Mouse (Mus musculus) forebrain, embryonic 12.5 days (tissue): ENCODE data around the gene Ppp1r3g. TPM values are rescaled to one million over a fixed set of nuclear protein-coding genes. Genes with fewer than 3 reads are reported as not detected.
"Not testable (repeated sequence)": the region's sequence is repeated elsewhere in the genome, so short reads cannot be mapped to it uniquely, and the experiment has no call there.

ENCODE experiments used
- ATAC-seq: fragments of 200-750 bp; cut with Nextera tagmentation; 2 replicates; pipeline ENCODE4 v1.8.0; 2017; ENCODE audit warnings: moderate TSS enrichment; ENCODE audit not compliant: low FRiP score
- H3K27ac ChIP-seq: fragments of 300-500 bp; sonication (generic); 2 replicates; pipeline ENCODE4 v1.5.1; 2016; ENCODE audit warnings: mild to moderate bottlenecking
- H3K27me3 ChIP-seq: fragments of 300-500 bp; sonication (generic); 2 replicates; pipeline ENCODE4 v1.6.1; 2016; ENCODE audit warnings: mild to moderate bottlenecking
- H3K36me3 ChIP-seq: fragments of 300-500 bp; sonication (generic); replicated peaks from 2 replicates; pipeline ENCODE4 v1.6.1; 2016; ENCODE audit warnings: mild to moderate bottlenecking
- H3K4me1 ChIP-seq: fragments of 300-500 bp; sonication (generic); 2 replicates; pipeline ENCODE4 v1.6.1; 2016
- H3K4me2 ChIP-seq: fragments of 300-500 bp; sonication (generic); 2 replicates; pipeline ENCODE4 v1.6.1; 2016; ENCODE audit warnings: mild to moderate bottlenecking, moderate library complexity
- H3K4me3 ChIP-seq: fragments of 300-500 bp; sonication (generic); replicated peaks from 2 replicates; pipeline ENCODE4 v1.5.1; 2016; ENCODE audit warnings: mild to moderate bottlenecking
- H3K9ac ChIP-seq: fragments of 300-500 bp; sonication (generic); 2 replicates; pipeline ENCODE4 v1.6.1; 2016; ENCODE audit warnings: mild to moderate bottlenecking
- H3K9me3 ChIP-seq: fragments of 300-500 bp; sonication (generic); 2 replicates; pipeline ENCODE4 v1.6.1; 2016
- WGBS: fragments of 180-500 bp; shearing (Covaris S2); methylation state at CpG from one replicate; pipeline ENCODE4 v1.1.7; 2016; 5-methylcytosine and 5-hydroxymethylcytosine counted together
- polyA plus RNA-seq: library from polyadenylated mRNA; unstranded; fragments of >200 nt; fragmentation: Nextera tagmentation; extraction: Ambion mirVana; gene quantifications from 2 replicates; pipeline ENCODE4 v1.2.1, GENCODE M21; 2016

Gene Ppp1r3g
- polyA plus RNA-seq, 1 experiment from 2014 or later, result 2.3 TPM

DNA sequence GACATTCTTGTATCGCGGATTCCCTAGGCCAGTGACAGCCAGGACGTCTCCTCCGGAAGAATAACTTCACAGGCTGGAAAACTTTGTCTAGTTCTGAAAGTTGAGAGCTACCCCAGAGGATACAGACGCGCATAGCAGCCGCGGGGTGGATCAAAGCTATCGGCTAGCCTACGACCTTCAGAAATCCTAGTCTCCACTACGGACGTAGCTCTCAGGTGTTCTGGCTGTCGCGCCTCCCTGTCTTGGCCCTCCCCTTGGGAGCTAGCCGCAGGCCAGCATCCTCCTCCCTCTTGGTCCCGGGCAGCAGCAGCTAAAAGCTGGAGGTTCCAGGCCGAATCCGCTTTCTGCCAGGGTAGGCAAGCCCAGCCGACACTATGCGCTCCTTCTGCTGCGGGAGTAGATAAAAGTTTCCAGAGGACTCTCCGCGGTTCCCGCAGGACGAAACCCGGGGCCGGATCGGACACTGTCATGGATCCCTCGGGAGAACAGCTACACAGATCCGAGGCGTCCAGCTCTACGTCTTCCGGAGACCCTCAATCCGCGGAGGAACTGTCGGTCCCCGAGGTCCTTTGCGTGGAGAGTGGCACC, 9.6 kb downstream of the Ppp1r3g start:
- H3K9ac ChIP-seq, result peak overlapping the region; percentile 67
- H3K4me1 ChIP-seq, result peaks cover 16% of the 10 kb centered on the region
- peak overlapping the region; percentile 63 for H3K4me3 ChIP-seq
- ATAC-seq, result peak; percentile 37
- no peaks in the 10 kb centered on the region for H3K9me3 ChIP-seq
- no peaks in the 10 kb centered on the region for H3K36me3 ChIP-seq
- WGBS, result under 1% methylated on average over 38 of the region's 38 CpGs
- no peak overlapping the region for H3K27ac ChIP-seq
- peaks cover 34% of the 10 kb centered on the region for H3K27me3 ChIP-seq
- peak overlapping the region; percentile 100 for H3K4me2 ChIP-seq

GRCm38 (mm10) chr13:35968719-35969430, 10.2 kb downstream of the Ppp1r3g start:
- Histone ChIP-seq H3K27me3 (peaks cover 34% of the 10 kb centered on the region), H3K9ac (peak overlapping the region; percentile 67), H3K4me1 (peaks cover 16% of the 10 kb centered on the region), H3K27ac (no peak overlapping the region), H3K4me2 (peak overlapping the region; percentile 100), H3K36me3 (no peaks in the 10 kb centered on the region), H3K9me3 (no peaks in the 10 kb centered on the region), H3K4me3 (peak overlapping the region; percentile 63)
- ATAC-seq, result peak; percentile 83
- under 1% methylated on average over 56 of the region's 57 CpGs for WGBS

GRCm38 (mm10) chr13:35969431-35969721, 10.7 kb downstream of the Ppp1r3g start:
- Histone ChIP-seq H3K9me3 (no peaks in the 10 kb centered on the region), H3K4me3 (peak overlapping the region; percentile 63), H3K36me3 (no peaks in the 10 kb centered on the region), H3K4me1 (peaks cover 16% of the 10 kb centered on the region), H3K27me3 (peaks cover 34% of the 10 kb centered on the region), H3K27ac (no peak overlapping the region), H3K4me2 (peak overlapping the region; percentile 100), H3K9ac (peak overlapping the region; percentile 67)
- WGBS, result 0% methylated on average over 18 of the region's 18 CpGs
- no peak for ATAC-seq

- no peak for ATAC-seq
- WGBS, result 30% methylated on average over 9 of the region's 9 CpGs
Observed at GRCm38 (mm10) chr13:35969829-35970228, 11.2 kb downstream of the Ppp1r3g start.

DNA sequence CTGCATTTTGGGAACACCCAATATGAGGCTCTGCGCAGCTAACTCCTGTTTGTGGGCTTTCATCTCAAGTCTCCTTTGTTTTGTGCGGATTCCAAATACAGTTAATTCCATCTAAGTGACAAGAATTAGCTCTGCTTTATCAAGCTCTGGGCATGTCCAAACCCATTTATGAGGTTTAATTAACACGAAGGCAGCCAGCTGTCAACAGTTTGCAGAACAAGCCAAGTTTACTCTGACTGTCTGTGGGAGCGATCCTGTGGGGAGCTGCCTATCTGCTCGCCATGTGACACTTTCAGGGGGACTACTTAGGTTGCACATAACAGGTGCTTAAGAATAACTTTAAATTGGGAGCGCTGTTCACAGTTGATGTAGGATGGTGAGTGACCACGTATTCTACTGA, 18.3 kb downstream of the Ppp1r3g start:
- no peak overlapping the region for H3K27ac ChIP-seq
- WGBS, result 85% methylated on average over 7 of the region's 7 CpGs
- H3K9me3 ChIP-seq, result no peaks in the 10 kb centered on the region
- H3K9ac ChIP-seq, result no peak overlapping the region
- H3K4me1 ChIP-seq, result 0 out of 2 replicates have a peak, but pooled peaks cover 7% of the 10 kb centered on the region
- no peak overlapping the region for H3K4me2 ChIP-seq
- H3K36me3 ChIP-seq, result peaks cover 16% of the 10 kb centered on the region
- no peak for ATAC-seq
- H3K4me3 ChIP-seq, result no peak overlapping the region
- H3K27me3 ChIP-seq, result no peaks in the 10 kb centered on the region

More at GRCm38 (mm10) chr13:35969829-35970228, 11.2 kb downstream of the Ppp1r3g start:
- peak overlapping the region; percentile 100 for H3K4me2 ChIP-seq
- H3K9me3 ChIP-seq, result no peaks in the 10 kb centered on the region
- no peak overlapping the region for H3K27ac ChIP-seq
- no peaks in the 10 kb centered on the region for H3K36me3 ChIP-seq
- H3K4me3 ChIP-seq, result peak overlapping the region; percentile 63
- H3K4me1 ChIP-seq, result peaks cover 16% of the 10 kb centered on the region
- peaks cover 32% of the 10 kb centered on the region for H3K27me3 ChIP-seq
- H3K9ac ChIP-seq, result peak overlapping the region; percentile 67

- Histone ChIP-seq H3K9me3 (no peaks in the 10 kb centered on the region), H3K27me3 (no peaks in the 10 kb centered on the region), H3K9ac (no peak overlapping the region), H3K36me3 (peaks cover 16% of the 10 kb centered on the region), H3K4me3 (no peak overlapping the region), H3K4me1 (0 out of 2 replicates have a peak, but pooled peaks cover 7% of the 10 kb centered on the region), H3K4me2 (no peak overlapping the region), H3K27ac (no peak overlapping the region)
- no peak for ATAC-seq
- 57% methylated on average over 4 of the region's 4 CpGs for WGBS
Observed at GRCm38 (mm10) chr13:35980471-35980870, 21.8 kb downstream of the Ppp1r3g start.

DNA sequence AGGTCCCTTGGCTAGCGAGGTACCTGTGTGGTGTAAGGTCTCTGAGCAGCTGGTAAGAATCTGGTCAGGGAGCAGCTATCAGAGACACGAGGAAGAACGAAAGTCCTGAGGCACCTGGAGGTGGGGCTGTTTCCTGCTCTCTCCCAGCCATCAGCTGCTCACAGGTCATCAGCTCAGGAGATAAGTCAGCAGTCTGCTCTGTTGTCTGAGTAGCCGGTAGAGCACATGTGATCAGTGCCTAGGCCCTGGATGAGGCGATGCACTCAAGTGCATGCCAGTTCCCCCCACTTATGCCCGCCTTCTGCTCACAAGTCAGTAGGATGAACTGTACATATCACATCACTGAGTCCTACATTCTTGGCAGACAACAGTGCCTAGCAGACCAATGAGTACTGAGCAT, 24.3 kb downstream of the Ppp1r3g start:
- no peaks in the 10 kb centered on the region for H3K9me3 ChIP-seq
- peaks cover 5% of the 10 kb centered on the region for H3K36me3 ChIP-seq
- H3K4me3 ChIP-seq, result no peak overlapping the region
- no peak for ATAC-seq
- H3K27me3 ChIP-seq, result no peaks in the 10 kb centered on the region
- H3K9ac ChIP-seq, result no peak overlapping the region
- H3K27ac ChIP-seq, result no peak overlapping the region
- 90% methylated on average over 6 of the region's 6 CpGs for WGBS
- no peak overlapping the region for H3K4me2 ChIP-seq
- peaks cover 13% of the 10 kb centered on the region; the same call in 1 of the 2 replicates for H3K4me1 ChIP-seq

DNA sequence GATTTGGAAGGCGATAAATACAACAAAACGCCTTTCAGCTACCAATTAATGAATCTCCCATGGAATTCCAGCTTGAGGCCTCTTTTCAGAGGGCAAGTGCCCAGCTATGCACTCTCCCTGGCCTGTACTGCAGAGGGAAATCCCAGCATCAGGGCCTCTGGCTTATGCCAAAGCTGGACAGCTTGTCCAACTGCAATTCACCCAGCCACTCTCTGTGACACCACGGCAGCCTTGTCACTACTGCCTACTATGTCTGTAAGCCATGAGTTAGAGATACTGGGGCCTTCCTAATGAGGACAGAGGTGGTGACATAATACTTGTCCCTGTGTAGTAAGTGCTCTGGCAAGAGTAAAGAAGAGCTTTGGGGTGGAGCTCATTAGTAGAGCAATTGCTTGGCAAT, 30.7 kb downstream of the Ppp1r3g start:
- Histone ChIP-seq H3K4me1 (peaks cover 10% of the 10 kb centered on the region; the same call in 1 of the 2 replicates), H3K27ac (no peak overlapping the region), H3K27me3 (no peaks in the 10 kb centered on the region), H3K9ac (no peak overlapping the region), H3K4me2 (no peak overlapping the region), H3K9me3 (no peaks in the 10 kb centered on the region), H3K36me3 (no peaks in the 10 kb centered on the region), H3K4me3 (no peak overlapping the region)
- no peak for ATAC-seq
- WGBS, result 21% methylated on average over 3 of the region's 3 CpGs

- H3K4me2 ChIP-seq, H3K9ac ChIP-seq, ATAC-seq, H3K4me3 ChIP-seq, H3K9me3 ChIP-seq, H3K36me3 ChIP-seq, H3K27me3 ChIP-seq, H3K27ac ChIP-seq: not testable (repeated sequence)
- peaks cover 16% of the 10 kb centered on the region; the same call in 1 of the 2 replicates for H3K4me1 ChIP-seq
- WGBS, result 96% methylated on average over 21 of the region's 21 CpGs
Observed at GRCm38 (mm10) chr13:35991185-35991584, 32.5 kb downstream of the Ppp1r3g start.

DNA sequence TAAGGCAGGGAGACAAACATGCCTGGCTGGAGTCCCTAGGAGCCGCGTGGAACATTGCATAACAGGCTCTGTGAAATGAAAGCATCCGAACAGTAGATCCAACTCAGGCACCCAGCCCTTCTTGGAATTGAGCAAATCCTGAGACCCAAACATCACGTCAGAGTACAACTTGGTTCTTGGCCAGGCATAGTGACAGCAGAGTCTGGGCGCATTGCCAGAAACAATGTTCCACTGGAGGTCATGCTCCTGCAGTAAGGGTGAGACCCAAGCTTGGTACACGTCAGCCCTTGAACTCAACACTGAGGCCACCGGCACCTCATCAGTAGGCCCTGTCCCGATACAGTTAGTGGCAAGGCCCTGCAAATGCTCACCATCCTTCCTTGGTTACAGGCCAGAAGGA, 35.4 kb downstream of the Ppp1r3g start:
- Histone ChIP-seq H3K36me3 (no peaks in the 10 kb centered on the region), H3K4me3 (no peak overlapping the region), H3K4me1 (peaks cover 10% of the 10 kb centered on the region; the same call in 1 of the 2 replicates), H3K9ac (no peak overlapping the region), H3K27ac (no peak overlapping the region), H3K4me2 (no peak overlapping the region), H3K27me3 (no peaks in the 10 kb centered on the region), H3K9me3 (no peaks in the 10 kb centered on the region)
- 91% methylated on average over 8 of the region's 8 CpGs for WGBS
- ATAC-seq, result no peak

DNA sequence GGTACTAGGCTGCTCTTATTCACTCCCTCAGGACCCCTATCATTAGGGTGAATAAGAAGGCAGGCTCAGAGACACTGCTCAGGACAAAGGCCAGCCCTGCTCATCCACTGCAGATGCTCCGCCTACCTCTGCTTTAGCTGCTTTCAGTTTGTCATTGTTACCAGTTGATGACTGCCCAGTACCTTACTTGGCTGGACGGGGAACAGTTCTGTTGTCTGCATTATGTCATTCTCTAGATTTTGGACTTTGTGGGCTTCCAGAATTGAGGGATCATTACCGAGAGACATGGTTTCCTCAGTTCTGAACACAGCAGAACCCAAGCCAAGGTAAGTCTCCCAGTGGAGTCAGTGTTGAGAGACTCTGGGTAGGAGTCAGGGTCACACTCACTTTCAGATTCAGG, 36.6 kb downstream of the Ppp1r3g start:
- Histone ChIP-seq H3K27ac (no peak overlapping the region), H3K9ac (no peak overlapping the region)
- WGBS, result 62% methylated on average over 3 of the region's 3 CpGs

DNA sequence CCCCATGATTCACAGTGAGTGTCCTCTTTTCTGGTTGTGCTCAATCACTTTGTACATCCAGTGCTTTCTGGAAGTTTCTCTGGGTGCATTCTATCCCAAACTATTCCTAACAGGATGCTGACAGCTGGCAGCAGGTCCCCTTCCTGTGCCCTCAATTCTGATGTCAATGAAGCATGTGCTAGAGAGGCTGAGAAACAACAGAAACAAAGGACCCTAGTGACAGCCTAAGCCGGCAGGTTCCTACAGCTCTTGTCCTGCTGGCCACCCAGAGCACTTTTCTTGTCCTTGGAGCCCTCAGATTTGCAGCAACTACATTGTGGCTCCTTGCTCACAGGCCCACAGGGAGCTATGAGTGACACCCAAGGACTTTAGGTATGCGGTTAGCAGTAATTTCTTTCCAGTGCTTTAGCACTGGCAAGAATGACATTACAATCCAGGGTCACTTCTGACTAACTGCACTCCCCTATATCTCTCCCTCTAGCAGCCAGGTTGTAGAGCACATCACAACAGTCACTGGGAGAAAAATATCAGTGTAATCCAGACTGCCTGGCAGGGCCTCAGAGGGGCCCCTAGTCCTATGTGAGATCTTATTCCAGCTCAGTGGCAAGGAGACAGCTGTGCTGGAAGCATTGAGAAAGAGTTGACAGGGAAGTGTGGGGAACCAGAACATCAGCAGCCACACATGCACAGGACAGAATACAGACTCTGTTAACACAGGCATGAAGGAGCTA, 37.2 kb downstream of the Ppp1r3g start:
- WGBS, result 60% methylated on average over 2 of the region's 2 CpGs
- Histone ChIP-seq H3K4me1 (0 out of 2 replicates have a peak, but pooled peaks cover 6% of the 10 kb centered on the region), H3K4me2 (no peak overlapping the region), H3K4me3 (no peak overlapping the region), H3K9ac (no peak overlapping the region), H3K9me3 (no peaks in the 10 kb centered on the region), H3K27ac (no peak overlapping the region), H3K27me3 (no peaks in the 10 kb centered on the region), H3K36me3 (no peaks in the 10 kb centered on the region)
- ATAC-seq, result no peak

More for the DNA sequence above, 36.6 kb downstream of the Ppp1r3g start:
- H3K27me3 ChIP-seq, result no peaks in the 10 kb centered on the region
- no peaks in the 10 kb centered on the region for H3K9me3 ChIP-seq
- 0 out of 2 replicates have a peak, but pooled peaks cover 6% of the 10 kb centered on the region for H3K4me1 ChIP-seq
- no peak overlapping the region for H3K4me2 ChIP-seq
- no peak overlapping the region for H3K4me3 ChIP-seq
- ATAC-seq, result no peak
- H3K36me3 ChIP-seq, result no peaks in the 10 kb centered on the region
